Mouse (Mus musculus) neural tube, embryonic 15.5 days (tissue): ENCODE measurements at regions not wholly inside any gene's neighbourhood (a gene's known extent, or its start where the extent isn't known, plus 50 kb on each side); places are given as distances from the start of the nearest gene placed in this dataset.

Experiments used
- ATAC-seq: fragments of 200-750 bp; cut with Nextera tagmentation; 2 replicates; pipeline ENCODE4 v1.8.0; 2017; ENCODE audit warnings: mild to moderate bottlenecking, moderate TSS enrichment, moderate library complexity; ENCODE audit not compliant: low FRiP score
- H3K27ac ChIP-seq: fragments of 300-500 bp; sonication (generic); replicated peaks from 2 replicates; pipeline ENCODE4 v1.5.1; 2015; ENCODE audit warnings: mild to moderate bottlenecking, inconsistent platforms
- H3K27me3 ChIP-seq: fragments of 300-500 bp; sonication (generic); replicated peaks from 2 replicates; pipeline ENCODE4 v1.6.1; 2015; ENCODE audit warnings: inconsistent platforms
- H3K36me3 ChIP-seq: fragments of 300-500 bp; sonication (generic); 2 replicates; pipeline ENCODE4 v1.6.1; 2015; ENCODE audit warnings: inconsistent platforms
- H3K4me1 ChIP-seq: fragments of 300-500 bp; sonication (generic); 2 replicates; pipeline ENCODE4 v1.6.1; 2015; ENCODE audit warnings: inconsistent platforms
- H3K4me2 ChIP-seq: fragments of 300-500 bp; sonication (generic); 2 replicates; pipeline ENCODE4 v1.6.1; 2015; ENCODE audit warnings: inconsistent platforms, mild to moderate bottlenecking, moderate library complexity
- H3K4me3 ChIP-seq: fragments of 300-500 bp; sonication (generic); replicated peaks from 2 replicates; pipeline ENCODE4 v1.5.1; 2015; ENCODE audit warnings: mild to moderate bottlenecking, inconsistent platforms
- H3K9ac ChIP-seq: fragments of 300-500 bp; sonication (generic); replicated peaks from 2 replicates; pipeline ENCODE4 v1.6.1; 2015; ENCODE audit warnings: mild to moderate bottlenecking, inconsistent platforms
- H3K9me3 ChIP-seq: fragments of 300-500 bp; sonication (generic); replicated peaks from 2 replicates; pipeline ENCODE4 v1.6.1; 2016; ENCODE audit warnings: inconsistent platforms
- WGBS: fragments of 180-500 bp; shearing (Covaris S2); methylation state at CpG from one replicate; pipeline ENCODE4 v1.1.7; 2015; ENCODE audit warnings: mixed read lengths; 5-methylcytosine and 5-hydroxymethylcytosine counted together

- Histone ChIP-seq H3K4me1 (peaks cover 18% of the 10 kb centered on the region), H3K9ac (no peak overlapping the region), H3K4me2 (no peak overlapping the region), H3K27ac (peak overlapping the region; percentile 15; the same call in 1 of the 2 replicates), H3K36me3 (no peaks in the 10 kb centered on the region), H3K27me3 (no peaks in the 10 kb centered on the region; the same call in none of the 2 replicates), H3K9me3 (no peaks in the 10 kb centered on the region), H3K4me3 (no peak overlapping the region)
- WGBS, result 88% methylated on average over 14 of the region's 14 CpGs
- no peak for ATAC-seq
Measured at GRCm38 (mm10) chr11:117589422-117589821, 64.7 kb upstream of the Tnrc6c start.

DNA sequence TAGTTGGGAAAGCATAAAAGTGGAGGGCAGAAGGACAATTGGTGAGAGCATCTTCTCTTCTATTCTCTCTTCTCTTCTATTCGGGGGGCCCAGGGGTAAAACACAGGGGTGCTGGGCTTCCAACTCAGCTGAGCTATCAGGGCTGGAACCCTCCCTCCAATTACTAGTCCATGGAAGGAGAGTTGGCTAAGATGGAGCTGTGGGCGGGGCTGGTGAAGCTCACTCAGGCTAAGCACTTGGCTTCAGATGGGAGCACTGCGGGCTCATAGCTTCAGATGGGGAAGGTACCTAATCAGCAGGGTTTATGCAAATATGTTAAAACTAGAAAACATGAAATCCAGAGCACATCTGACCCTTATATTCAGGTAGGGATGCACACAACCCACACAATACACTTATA lies 61.5 kb upstream of the Tnrc6c start:
- Histone ChIP-seq H3K36me3 (no peaks in the 10 kb centered on the region), H3K4me2 (no peak overlapping the region), H3K9ac (no peak overlapping the region), H3K4me3 (no peak overlapping the region), H3K9me3 (no peaks in the 10 kb centered on the region), H3K27me3 (no peaks in the 10 kb centered on the region; the same call in none of the 2 replicates), H3K27ac (no peak overlapping the region), H3K4me1 (peaks cover 26% of the 10 kb centered on the region)
- 54% methylated on average over 3 of the region's 3 CpGs for WGBS
- ATAC-seq, result no peak

- no peaks in the 10 kb centered on the region for H3K9me3 ChIP-seq
- WGBS, result 67% methylated on average over 6 of the region's 6 CpGs
- H3K27me3 ChIP-seq, result no peaks in the 10 kb centered on the region; the same call in none of the 2 replicates
- peaks cover 57% of the 10 kb centered on the region for H3K4me1 ChIP-seq
- H3K4me2 ChIP-seq, result no peak overlapping the region
- no peak overlapping the region for H3K9ac ChIP-seq
- H3K36me3 ChIP-seq, result no peaks in the 10 kb centered on the region
- H3K4me3 ChIP-seq, result no peak overlapping the region
- no peak for ATAC-seq
- no peak overlapping the region for H3K27ac ChIP-seq
Measured at GRCm38 (mm10) chr11:117596201-117596600, 57.9 kb upstream of the Tnrc6c start.

DNA sequence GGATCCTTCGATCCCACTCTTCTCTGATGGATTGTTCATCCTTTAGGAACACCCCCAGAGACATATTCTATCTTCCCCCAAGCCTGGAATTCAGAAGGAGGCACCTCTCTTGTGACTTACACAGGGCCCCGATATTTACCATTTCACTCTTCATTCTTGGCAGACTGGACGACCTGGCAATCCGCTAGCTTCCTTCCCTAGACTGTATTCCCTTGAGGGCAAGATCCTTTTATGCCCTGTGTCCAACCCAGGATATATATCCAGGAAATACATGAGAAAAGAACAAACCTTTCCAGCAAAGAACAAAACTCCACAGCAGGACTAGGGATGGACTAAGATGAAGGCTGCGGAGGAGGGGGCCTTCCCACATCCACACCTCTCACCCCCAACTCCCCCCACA lies 56.3 kb upstream of the Tnrc6c start:
- Histone ChIP-seq H3K36me3 (no peaks in the 10 kb centered on the region), H3K27ac (peak overlapping the region; percentile 79), H3K27me3 (peaks cover 4% of the 10 kb centered on the region), H3K4me1 (peaks cover 54% of the 10 kb centered on the region), H3K9ac (no peak overlapping the region; the same call in 1 of the 2 replicates), H3K9me3 (no peaks in the 10 kb centered on the region), H3K4me3 (no peak overlapping the region), H3K4me2 (peak overlapping the region; percentile 41)
- WGBS, result 18% methylated on average over 5 of the region's 5 CpGs
- ATAC-seq, result no peak

DNA sequence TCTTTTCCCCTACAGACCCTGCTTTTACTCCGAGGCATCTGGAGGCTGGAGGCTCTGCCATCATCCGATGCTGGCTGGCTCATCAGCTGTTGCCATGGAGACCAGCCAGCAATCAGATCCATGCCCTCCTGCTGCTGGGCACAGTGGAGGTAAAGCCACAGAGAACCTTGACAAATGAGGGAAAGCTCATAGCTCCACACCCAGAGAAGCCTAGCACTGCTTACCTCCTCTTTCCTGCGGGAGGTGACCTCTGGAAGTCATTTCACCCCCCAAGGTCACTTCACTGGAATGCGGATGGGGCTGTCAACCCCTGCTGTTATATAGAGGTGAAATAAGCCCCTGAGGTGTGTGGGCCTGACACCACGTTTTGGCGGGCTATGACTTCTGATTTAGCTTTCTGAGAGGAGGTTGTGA lies 55.9 kb upstream of the Tnrc6c start:
- Histone ChIP-seq H3K27ac (peak overlapping the region; percentile 79), H3K36me3 (no peaks in the 10 kb centered on the region), H3K9ac (peak overlapping the region; percentile 11; the same call in 1 of the 2 replicates), H3K4me3 (no peak overlapping the region), H3K4me2 (peak overlapping the region; percentile 41), H3K9me3 (no peaks in the 10 kb centered on the region), H3K4me1 (peaks cover 50% of the 10 kb centered on the region), H3K27me3 (peaks cover 4% of the 10 kb centered on the region; the same call in 1 of the 2 replicates)
- ATAC-seq, result peak; percentile 81
- WGBS, result 3% methylated on average over 6 of the region's 6 CpGs

GRCm38 (mm10) chr11:117598610-117599009 lies 55.5 kb upstream of the Tnrc6c start:
- H3K27me3 ChIP-seq, result peaks cover 4% of the 10 kb centered on the region; the same call in 1 of the 2 replicates
- H3K27ac ChIP-seq, result peak overlapping the region; percentile 79
- WGBS, result 3% methylated on average over 9 of the region's 9 CpGs
- H3K4me2 ChIP-seq, result peak overlapping the region; percentile 41
- H3K4me1 ChIP-seq, result peaks cover 50% of the 10 kb centered on the region
- ATAC-seq, result peak; percentile 26; the same call in 1 of the 2 replicates
- H3K9me3 ChIP-seq, result no peaks in the 10 kb centered on the region
- no peak overlapping the region; the same call in 1 of the 2 replicates for H3K4me3 ChIP-seq
- H3K9ac ChIP-seq, result 0 out of 2 replicates have a peak overlapping the region, but pooled peaks have one; percentile 11
- H3K36me3 ChIP-seq, result no peaks in the 10 kb centered on the region

DNA sequence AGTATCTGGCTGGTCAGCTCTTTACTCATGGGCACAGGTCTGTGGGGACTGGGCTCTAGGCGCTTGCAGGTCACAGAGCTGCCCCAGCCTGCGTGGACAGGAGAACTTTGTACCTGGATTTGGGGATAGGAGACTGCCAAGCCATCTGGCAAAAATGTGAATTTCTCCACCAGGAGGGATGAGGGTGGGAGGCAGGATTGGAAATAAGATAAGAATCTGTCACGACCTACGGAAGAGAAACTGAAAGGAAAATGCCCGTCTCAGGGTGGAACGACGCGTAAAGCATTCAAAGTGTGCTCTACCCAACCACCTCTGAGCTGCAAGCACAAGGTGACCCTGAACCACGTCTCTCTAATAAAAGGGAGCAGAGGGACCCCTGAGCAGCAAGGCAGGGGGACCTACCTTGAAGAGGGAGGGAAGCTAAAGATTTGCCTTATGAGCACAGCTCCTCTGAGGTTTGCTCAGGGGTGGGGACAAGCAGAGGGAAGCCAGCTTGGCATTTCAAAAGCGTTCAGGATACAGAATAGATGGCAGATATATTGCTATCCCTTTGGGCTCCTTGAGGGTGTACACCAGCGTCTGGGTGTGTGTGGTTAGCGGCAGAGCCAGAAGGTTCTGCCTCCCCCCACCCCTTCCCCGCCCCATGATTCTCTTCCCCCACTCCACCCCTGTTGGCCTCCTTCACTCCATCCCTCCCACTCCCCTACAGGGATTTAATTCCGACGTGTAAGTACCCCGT lies 54.9 kb upstream of the Tnrc6c start:
- H3K36me3 ChIP-seq, result no peaks in the 10 kb centered on the region
- H3K4me3 ChIP-seq, result no peak overlapping the region; the same call in 1 of the 2 replicates
- H3K4me1 ChIP-seq, result peaks cover 50% of the 10 kb centered on the region
- WGBS, result 8% methylated on average over 16 of the region's 16 CpGs
- H3K9ac ChIP-seq, result peak overlapping the region; percentile 11; the same call in 1 of the 2 replicates
- peak overlapping the region; percentile 79 for H3K27ac ChIP-seq
- H3K27me3 ChIP-seq, result peaks cover 4% of the 10 kb centered on the region; the same call in 1 of the 2 replicates
- ATAC-seq, result 0 out of 2 replicates have a peak, but pooled peaks have one; percentile 21
- peak overlapping the region; percentile 41 for H3K4me2 ChIP-seq
- no peaks in the 10 kb centered on the region for H3K9me3 ChIP-seq

- peaks cover 50% of the 10 kb centered on the region for H3K4me1 ChIP-seq
- H3K4me2 ChIP-seq, result peak overlapping the region; percentile 41
Measured at GRCm38 (mm10) chr11:117599788-117600263, 54.3 kb upstream of the Tnrc6c start.

DNA sequence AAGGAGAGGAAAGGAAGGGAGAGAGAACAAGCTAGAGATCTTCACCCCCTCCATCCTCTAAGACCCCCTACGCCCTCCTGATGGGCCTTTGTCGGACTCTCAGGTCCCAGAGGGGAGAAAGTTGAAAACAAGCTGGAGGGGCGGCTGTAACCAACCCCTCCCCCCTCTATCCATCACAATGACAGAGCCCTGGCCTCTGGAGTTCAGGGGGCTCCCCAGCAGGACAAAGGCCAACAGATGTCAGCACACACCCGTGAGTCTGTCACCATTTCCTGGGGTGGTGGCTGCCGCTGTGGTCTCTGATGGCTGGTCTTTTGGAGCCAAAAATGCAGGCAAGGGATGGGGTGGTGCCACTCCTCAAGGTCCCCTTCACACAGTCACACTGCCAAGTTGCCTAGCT lies 52.9 kb upstream of the Tnrc6c start:
- Histone ChIP-seq H3K27me3 (peaks cover 4% of the 10 kb centered on the region; the same call in 1 of the 2 replicates), H3K9me3 (no peaks in the 10 kb centered on the region), H3K4me2 (no peak overlapping the region), H3K36me3 (no peaks in the 10 kb centered on the region), H3K4me3 (no peak overlapping the region), H3K4me1 (peaks cover 54% of the 10 kb centered on the region), H3K27ac (no peak overlapping the region), H3K9ac (no peak overlapping the region)
- 23% methylated on average over 5 of the region's 5 CpGs for WGBS
- ATAC-seq, result no peak

More at GRCm38 (mm10) chr11:117599788-117600263, 54.3 kb upstream of the Tnrc6c start:
- peaks cover 4% of the 10 kb centered on the region; the same call in 1 of the 2 replicates for H3K27me3 ChIP-seq
- no peaks in the 10 kb centered on the region for H3K36me3 ChIP-seq
- H3K9me3 ChIP-seq, result no peaks in the 10 kb centered on the region
- ATAC-seq, result no peak
- H3K4me3 ChIP-seq, result no peak overlapping the region
- no peak overlapping the region for H3K9ac ChIP-seq
- H3K27ac ChIP-seq, result peak overlapping the region; percentile 79
- WGBS, result 15% methylated on average over 14 of the region's 14 CpGs

- Histone ChIP-seq H3K9ac (no peak overlapping the region), H3K4me2 (no peak overlapping the region)
- 19% methylated on average over 2 of the region's 2 CpGs for WGBS
Measured at GRCm38 (mm10) chr11:117604019-117604418, 50.1 kb upstream of the Tnrc6c start.

More at GRCm38 (mm10) chr11:117604019-117604418, 50.1 kb upstream of the Tnrc6c start:
- no peak overlapping the region for H3K4me3 ChIP-seq
- H3K9me3 ChIP-seq, result no peaks in the 10 kb centered on the region
- peaks cover 45% of the 10 kb centered on the region for H3K4me1 ChIP-seq
- no peaks in the 10 kb centered on the region for H3K36me3 ChIP-seq
- H3K27ac ChIP-seq, result no peak overlapping the region
- no peak for ATAC-seq
- H3K27me3 ChIP-seq, result peaks cover 4% of the 10 kb centered on the region; the same call in 1 of the 2 replicates
